Mouse (Mus musculus) erythroblast, embryonic 14.5 days (primary cell): ENCODE measurements at regions not wholly inside any gene's neighbourhood (a gene's known extent, or its start where the extent isn't known, plus 50 kb on each side); places are given as distances from the start of the nearest gene placed in this dataset.

ENCODE experiments used
- GATA1 ChIP-seq: IDR thresholded peaks from 2 replicates; pipeline ENCODE4 v1.6.1; 2012; ENCODE audit warnings: low read length, inconsistent platforms, mixed read lengths
- TAL1 ChIP-seq: IDR thresholded peaks from 3 replicates; pipeline ENCODE4 v1.6.1; 2012; ENCODE audit warnings: low read length, inconsistent platforms, mixed read lengths

- TF ChIP-seq TAL1 (no peak), GATA1 (no peak)
Measured at GRCm38 (mm10) chr6:31617341-31617740, 53.6 kb upstream of the Podxl start.
